Mouse (Mus musculus) E14TG2a.4 (cell line): ENCODE measurements at regions not wholly inside any gene's neighbourhood (a gene's known extent, or its start where the extent isn't known, plus 50 kb on each side); places are given as distances from the start of the nearest gene placed in this dataset.

Experiments
- CTCF ChIP-seq: conservative IDR thresholded peaks from 2 replicates; pipeline ENCODE4 v1.5.1; 2014; ENCODE audit warnings: low read length
- POU5F1 ChIP-seq: IDR thresholded peaks from 2 replicates; pipeline ENCODE4 v1.6.1; 2014; ENCODE audit warnings: low read length, borderline replicate concordance

- TF ChIP-seq CTCF (no peak), POU5F1 (no peak)
Measured at GRCm38 (mm10) chr8:33079867-33080585, 348.5 kb upstream of the 5930422O12Rik start.
